Comparison of ENCODE assay signal across 14 mouse cellular contexts in genomic region chr17:12297978-12298377, GRCm38 (mm10). TPM values are rescaled to one million over a fixed set of nuclear protein-coding genes. Genes with fewer than 3 reads are reported as not detected.
A peak's percentile ranks its signal among the peaks of the same experiment; 100 is the strongest.
DNase-seq lines count a peak whose midpoint lies in the region; ATAC-seq and TF ChIP-seq lines count a peak whose summit lies in the region.
"Had no signal": no experiment of that assay in that cellular context is flagged by ENCODE, and none has a peak within 500 bp of the region (broad histone marks: within the 10 kb centered on the region; RNA-seq: fewer than 3 reads in every experiment).

No protein-coding gene starts in this region.

- 53% methylated on average over 4 of the region's 4 CpGs for WGBS in heart, embryonic 11.5 days (ENCODE audit: insufficient replicate concordance)
- 52% methylated on average over 4 of the region's 4 CpGs for WGBS in lung, embryonic 15.5 days
- WGBS in kidney, adult 2 months: 63% methylated on average over 4 of the region's 4 CpGs
- WGBS in stomach, embryonic 15.5 days: 56% methylated on average over 4 of the region's 4 CpGs
- 83% methylated on average over 4 of the region's 4 CpGs for whole genome bisulfite sequencing in forebrain, embryonic 11.5 days

- ATAC-seq in heart, embryonic 11.5 days (replicated peaks; ENCODE audit: insufficient number of reproducible peaks, low FRiP score, low TSS enrichment): no peak
- no peak for ATAC-seq in lung, embryonic 15.5 days (ENCODE audit: borderline replicate concordance, extremely low read depth, low FRiP score, low TSS enrichment)
- no peak for ATAC-seq in stomach, embryonic 15.5 days (ENCODE audit: insufficient read depth, low FRiP score, low read depth)
- ATAC-seq in forebrain, embryonic 11.5 days (replicated peaks; ENCODE audit: low FRiP score): no peak

- no peak for TF ChIP-seq CTCF in kidney, adult 2 months (conservative IDR thresholded peaks at IDR 0.05; ENCODE audit: insufficient read depth, insufficient read length, low read depth, low read length)

- no peak overlapping the region; the same call in 1 of the 2 replicates for H3K9ac ChIP-seq in heart, embryonic 11.5 days (ENCODE audit: low read depth, low read length)
- H3K9ac ChIP-seq in lung, embryonic 15.5 days: no peak overlapping the region
- no peak overlapping the region for H3K9ac ChIP-seq in stomach, embryonic 15.5 days
- H3K9ac ChIP-seq in forebrain, embryonic 11.5 days (ENCODE audit: low read length): no peak overlapping the region
- H3K9ac ChIP-seq: embryonic facial prominence, embryonic 15.5 days; hindbrain, embryonic 12.5 days; limb, embryonic 15.5 days; midbrain, embryonic 12.5 days had no signal

- no peaks in the 10 kb centered on the region for H3K9me3 ChIP-seq in heart, embryonic 11.5 days (replicated peaks; ENCODE audit: control insufficient read depth, low read length)
- H3K9me3 ChIP-seq in lung, embryonic 15.5 days: no peaks in the 10 kb centered on the region
- H3K9me3 ChIP-seq in stomach, embryonic 15.5 days: no peaks in the 10 kb centered on the region
- H3K9me3 ChIP-seq in forebrain, embryonic 11.5 days (ENCODE audit: control insufficient read depth, low read length): no peaks in the 10 kb centered on the region
- H3K9me3 ChIP-seq: embryonic facial prominence, embryonic 15.5 days; hindbrain, embryonic 12.5 days; limb, embryonic 15.5 days; midbrain, embryonic 12.5 days had no signal

- no peak overlapping the region for H3K4me3 ChIP-seq in heart, embryonic 11.5 days (ENCODE audit: low read depth, low read length)
- H3K4me3 ChIP-seq in lung, embryonic 15.5 days: no peak overlapping the region
- H3K4me3 ChIP-seq in kidney, adult 2 months (ENCODE audit: insufficient read depth, low read depth, low read length): no peak overlapping the region
- H3K4me3 ChIP-seq in stomach, embryonic 15.5 days (replicated peaks): no peak overlapping the region
- no peak overlapping the region for H3K4me3 ChIP-seq in forebrain, embryonic 11.5 days (ENCODE audit: low read depth, low read length)
- H3K4me3 ChIP-seq: embryonic facial prominence, embryonic 15.5 days; hindbrain, embryonic 12.5 days; limb, embryonic 15.5 days; midbrain, embryonic 12.5 days had no signal

- TF ChIP-seq POLR2A in kidney, adult 2 months (IDR thresholded peaks at IDR 0.05; ENCODE audit: low read depth, low read length): no peak

- no peaks in the 10 kb centered on the region for H3K36me3 ChIP-seq in heart, embryonic 11.5 days (ENCODE audit: control insufficient read depth, insufficient read depth, low read length)
- H3K36me3 ChIP-seq in lung, embryonic 15.5 days: no peaks in the 10 kb centered on the region
- H3K36me3 ChIP-seq in kidney, adult 2 months (ENCODE audit: control insufficient read depth, insufficient read depth, low read length): no peaks in the 10 kb centered on the region
- H3K36me3 ChIP-seq in stomach, embryonic 15.5 days: no peaks in the 10 kb centered on the region
- H3K36me3 ChIP-seq in forebrain, embryonic 11.5 days (ENCODE audit: control insufficient read depth, insufficient read depth, low read length): no peaks in the 10 kb centered on the region
- H3K36me3 ChIP-seq: embryonic facial prominence, embryonic 15.5 days; hindbrain, embryonic 12.5 days; limb, embryonic 15.5 days; midbrain, embryonic 12.5 days had no signal

- H3K27ac ChIP-seq in heart, embryonic 11.5 days (ENCODE audit: low read depth, low read length): peak overlapping the region; percentile 81
- peak overlapping the region; percentile 51 for H3K27ac ChIP-seq in lung, embryonic 15.5 days
- peak overlapping the region; percentile 4; the same call in 1 of the 2 replicates for H3K27ac ChIP-seq in kidney, adult 2 months (ENCODE audit: insufficient read depth, low read depth, low read length)
- H3K27ac ChIP-seq in stomach, embryonic 15.5 days: peak overlapping the region; percentile 77
- no peak overlapping the region for H3K27ac ChIP-seq in forebrain, embryonic 11.5 days (ENCODE audit: low read depth, low read length)
- H3K27ac ChIP-seq: embryonic facial prominence, embryonic 15.5 days; hindbrain, embryonic 12.5 days; limb, embryonic 15.5 days; midbrain, embryonic 12.5 days had no signal

- H3K4me1 ChIP-seq in heart, embryonic 11.5 days (ENCODE audit: control insufficient read depth, insufficient read depth, low read length): peaks cover 24% of the 10 kb centered on the region
- peaks cover 45% of the 10 kb centered on the region for H3K4me1 ChIP-seq in lung, embryonic 15.5 days
- peaks cover 45% of the 10 kb centered on the region for H3K4me1 ChIP-seq in kidney, adult 2 months (ENCODE audit: control insufficient read depth, insufficient read depth, low read length)
- H3K4me1 ChIP-seq in stomach, embryonic 15.5 days: peaks cover 16% of the 10 kb centered on the region; the same call in 1 of the 2 replicates
- no peaks in the 10 kb centered on the region for H3K4me1 ChIP-seq in forebrain, embryonic 11.5 days (replicated peaks; ENCODE audit: control insufficient read depth, insufficient read depth, low read length)

- no peak for DNase-seq in heart, adult 9 months (ENCODE audit: low spot score in 2 of 2)
- DNase-seq in lung, postnatal 10 days: no peak
- DNase-seq in kidney, adult 2 months: peak; percentile 77
- DNase-seq in layer of hippocampus, postnatal 10 days (ENCODE audit: low spot score in 2 of 2): no peak
- DNase-seq in forebrain, embryonic 11.5 days (ENCODE audit: low spot score): no peak
- DNase-seq: cerebellum, postnatal 36 days; thymus, adult 2 months had no signal

- no peaks in the 10 kb centered on the region for H3K27me3 ChIP-seq in heart, embryonic 11.5 days (ENCODE audit: control insufficient read depth, insufficient read depth, low read length)
- H3K27me3 ChIP-seq in lung, embryonic 15.5 days: no peaks in the 10 kb centered on the region
- H3K27me3 ChIP-seq in kidney, adult 2 months (replicated peaks; ENCODE audit: control insufficient read depth, insufficient read depth, low read length): no peaks in the 10 kb centered on the region
- no peaks in the 10 kb centered on the region for H3K27me3 ChIP-seq in stomach, embryonic 15.5 days (replicated peaks)
- H3K27me3 ChIP-seq in forebrain, embryonic 11.5 days (ENCODE audit: control insufficient read depth, insufficient read depth, low read length): no peaks in the 10 kb centered on the region
- H3K27me3 ChIP-seq: embryonic facial prominence, embryonic 15.5 days; hindbrain, embryonic 12.5 days; limb, embryonic 15.5 days; midbrain, embryonic 12.5 days had no signal

- no peak overlapping the region; the same call in 1 of the 2 replicates for H3K4me2 ChIP-seq in heart, embryonic 11.5 days
- no peak overlapping the region for H3K4me2 ChIP-seq in lung, embryonic 15.5 days
- no peak overlapping the region for H3K4me2 ChIP-seq in stomach, embryonic 15.5 days
- H3K4me2 ChIP-seq in forebrain, embryonic 11.5 days (ENCODE audit: low read depth, low read length, severe bottlenecking): no peak overlapping the region
- H3K4me2 ChIP-seq: embryonic facial prominence, embryonic 15.5 days; hindbrain, embryonic 12.5 days; limb, embryonic 15.5 days; midbrain, embryonic 12.5 days had no signal

RNA-seq across cellular contexts. Expression of gene Map3k4, which starts 20.6 kb away (rescaled TPM):
- 29.2 and 39.5 TPM in 2 replicates for polyA plus RNA-seq in heart, embryonic 11.5 days (2014; fragmentation: Nextera tagmentation; extraction: Ambion mirVana)
- 44.3 and 46.1 TPM in 2 replicates for polyA plus RNA-seq in lung, embryonic 15.5 days (2015; fragmentation: Nextera tagmentation; extraction: Ambion mirVana)
- polyA plus RNA-seq in kidney, adult 2 months (2012; rRNA removed): 17.6 and 26.2 TPM in 2 replicates
- 55.9 and 56.3 TPM in 2 replicates for polyA plus RNA-seq in stomach, embryonic 15.5 days (2015; fragmentation: Nextera tagmentation; extraction: Ambion mirVana)
- 10 to 100 TPM; 35.6 to 49.9 TPM for total RNA-seq in layer of hippocampus, postnatal 10 days (2021)
- polyA plus RNA-seq in forebrain, embryonic 11.5 days (2014; fragmentation: Nextera tagmentation; extraction: Ambion mirVana): 49.5 and 59.4 TPM in 2 replicates
